Mouse (Mus musculus): ENCODE results near the gene Adam19. TPM values are rescaled to one million over a fixed set of nuclear protein-coding genes. Genes with fewer than 3 reads are reported as not detected.
"Not testable (repeated sequence)": the region's sequence is repeated elsewhere in the genome, so short reads cannot be mapped to it uniquely, and the experiment has no call there.

The Adam19 gene
- polyA plus RNA-seq, 1 experiment from 2014 or later = 6.5 TPM

- DNase-seq (ENCODE audit: low spot score) = peak; percentile 77
Observed at GRCm38 (mm10) chr11:46128548-46128945, 72.8 kb downstream of the Adam19 start.

GRCm38 (mm10) chr11:46131022-46131986, 75.5 kb downstream of the Adam19 start:
- DNase-seq (ENCODE audit: low spot score) = no peak

GRCm38 (mm10) chr11:46134899-46135298, 79.1 kb downstream of the Adam19 start:
- no peak for DNase-seq (ENCODE audit: low spot score)

GRCm38 (mm10) chr11:46143342-46143741, 87.5 kb downstream of the Adam19 start:
- DNase-seq (ENCODE audit: low spot score) = no peak

GRCm38 (mm10) chr11:46145163-46145875, 89.5 kb downstream of the Adam19 start:
- DNase-seq (ENCODE audit: low spot score) = no peak

- DNase-seq (ENCODE audit: low spot score) = no peak
Observed at GRCm38 (mm10) chr11:46146619-46147018, 90.8 kb downstream of the Adam19 start.

GRCm38 (mm10) chr11:46156945-46157344, 101.2 kb downstream of the Adam19 start:
- DNase-seq (ENCODE audit: low spot score) = no peak

- no peak for DNase-seq (ENCODE audit: low spot score)
Observed at GRCm38 (mm10) chr11:46157462-46157861, 101.7 kb downstream of the Adam19 start.

- no peak for DNase-seq (ENCODE audit: low spot score)
Observed at GRCm38 (mm10) chr11:46165866-46166585, 110.2 kb downstream of the Adam19 start, which contains the start of gene Nipal4. Nipal4 (minus strand) TSS chr11:46166508.

- DNase-seq (ENCODE audit: low spot score) = no peak
Observed at GRCm38 (mm10) chr11:46168506-46168905, 112.7 kb downstream of the Adam19 start.

- DNase-seq (ENCODE audit: low spot score) = no peak
Observed at GRCm38 (mm10) chr11:46169908-46170307, 114.1 kb downstream of the Adam19 start.

GRCm38 (mm10) chr11:46172128-46172527, 116.3 kb downstream of the Adam19 start:
- DNase-seq (ENCODE audit: low spot score) = no peak

GRCm38 (mm10) chr11:46176155-46176554, 120.4 kb downstream of the Adam19 start:
- no peak for DNase-seq (ENCODE audit: low spot score)

GRCm38 (mm10) chr11:46177246-46178043, 121.7 kb downstream of the Adam19 start:
- DNase-seq (ENCODE audit: low spot score) = no peak

- not testable (repeated sequence) for DNase-seq (ENCODE audit: low spot score)
Observed at GRCm38 (mm10) chr11:46182031-46182430, 126.2 kb downstream of the Adam19 start.

- DNase-seq (ENCODE audit: low spot score) = no peak
Observed at GRCm38 (mm10) chr11:46184946-46185345, 129.2 kb downstream of the Adam19 start.

- DNase-seq (ENCODE audit: low spot score) = no peak
Observed at GRCm38 (mm10) chr11:46185486-46185885, 129.7 kb downstream of the Adam19 start.

- DNase-seq (ENCODE audit: low spot score) = no peak
Observed at GRCm38 (mm10) chr11:46188283-46188682, 132.5 kb downstream of the Adam19 start.

- DNase-seq (ENCODE audit: low spot score) = no peak
Observed at GRCm38 (mm10) chr11:46194175-46194574, 138.4 kb downstream of the Adam19 start.
